Mouse (Mus musculus) layer of hippocampus, adult 18-20 months (tissue): Measurements from ENCODE around the gene Lztfl1. TPM values are rescaled to one million over a fixed set of nuclear protein-coding genes. Genes with fewer than 3 reads are reported as not detected.
"Not testable (repeated sequence)": the region's sequence is repeated elsewhere in the genome, so short reads cannot be mapped to it uniquely, and the experiment has no call there.

Experiments
- DNase-seq, 2 experiments: peaks; one replicate each; pipeline ENCODE4 v3.0.0; 2022; ENCODE audit warnings: low spot score in 2 of 2
- long read RNA-seq: library from polyadenylated mRNA; stranded (forward); transcript quantifications from one replicate; pipeline ENCODE4 v2.0.0, GENCODE M21; 2021
- total RNA-seq, 2 experiments: library from RNA; stranded (reverse); gene quantifications; 2 replicates each; pipeline ENCODE4 v1.2.3; 2021

Lztfl1 gene
- 10 to 100 TPM; 58.2 to 63.0 TPM for total RNA-seq
- long read RNA-seq, full-length matches to known transcripts, result 17 of 29 reads
- long read RNA-seq, partial matches to known transcripts, result 5 of 29 reads
- long read RNA-seq, other reads (novel, unspliced or antisense), result 7 of 29 reads

DNA sequence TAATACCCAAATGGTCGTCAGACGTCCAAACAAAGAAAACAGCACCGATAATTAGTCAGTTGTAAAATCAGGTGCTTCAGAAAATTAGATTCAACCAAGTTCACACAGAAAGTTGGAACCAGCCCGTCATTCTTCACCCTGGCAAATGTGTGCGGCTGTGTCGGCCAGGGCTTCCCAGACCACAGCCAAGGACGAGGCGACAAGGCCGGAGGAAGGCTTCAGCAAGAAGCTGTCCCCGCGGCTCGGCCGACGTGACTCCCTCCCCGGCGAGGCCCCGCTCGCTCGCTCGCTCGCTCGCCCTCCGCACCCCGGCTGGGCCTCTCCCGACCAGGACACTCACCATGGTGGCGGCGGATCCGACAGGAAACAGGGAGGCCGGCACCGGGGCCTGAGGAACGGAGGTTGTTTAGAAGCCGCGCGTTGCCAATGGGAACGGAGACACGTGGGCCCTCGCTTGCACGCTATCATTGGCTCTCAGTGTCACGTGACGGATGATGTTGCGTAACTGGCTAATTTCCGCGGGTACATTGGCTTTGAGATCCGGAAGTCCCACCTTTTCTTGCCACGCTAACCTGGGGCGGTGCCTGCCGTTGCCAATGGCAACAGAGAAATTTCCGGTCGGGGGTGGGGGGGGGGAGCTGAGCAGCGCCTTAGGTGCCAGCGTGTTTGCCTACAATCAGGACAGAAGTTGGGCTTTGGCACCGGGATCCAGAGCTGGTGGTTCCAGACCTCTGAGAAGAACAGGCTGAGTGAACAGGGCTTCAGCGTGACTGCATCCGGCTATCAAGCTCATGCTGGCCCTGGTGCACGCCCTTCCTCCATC, at the start of gene Lztfl1:
Gene Lztfl1 (minus strand): TSS at position 512 of the 823 bp plus-strand sequence.
- DNase-seq, result peak; percentile 93 to 99

DNA sequence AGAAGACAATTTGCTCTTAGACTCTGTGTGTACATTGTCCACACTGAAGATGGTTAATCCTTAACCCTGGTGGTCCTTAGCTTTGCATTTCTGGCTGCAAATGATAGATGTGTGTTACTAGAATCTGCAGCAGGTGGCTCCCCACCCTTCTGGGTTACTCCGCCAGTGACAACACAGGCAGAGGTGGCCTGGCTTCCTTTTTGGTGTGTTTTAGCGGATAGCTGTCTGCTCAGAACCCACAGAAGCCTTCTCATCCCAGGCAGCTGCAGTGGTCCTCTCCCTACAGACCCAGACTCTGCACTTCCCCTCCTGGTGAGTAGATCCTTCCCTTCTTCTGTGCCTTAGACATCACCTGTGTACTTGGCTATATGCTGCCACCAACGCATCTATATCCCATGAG, 49.5 kb upstream of the Lztfl1 start:
- no peak for DNase-seq

DNA sequence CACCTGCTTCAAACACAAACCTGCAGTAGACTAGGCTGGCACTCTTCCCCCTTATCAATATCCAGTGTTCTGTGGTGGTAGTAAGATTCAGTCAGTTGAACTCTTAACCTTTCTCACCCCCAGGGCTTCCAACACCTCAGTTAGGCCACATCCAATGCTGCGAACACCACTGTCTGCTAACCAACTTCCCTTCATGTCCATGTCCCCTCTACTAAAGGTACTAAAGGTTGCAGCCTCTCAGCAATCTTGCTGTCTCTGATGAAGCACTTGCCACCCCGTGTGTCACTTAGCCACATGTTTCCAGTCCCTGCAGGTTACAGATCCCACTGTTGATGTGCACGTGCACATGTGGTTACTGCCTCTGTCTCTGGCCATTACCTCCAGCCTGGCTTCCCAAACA, 46.3 kb upstream of the Lztfl1 start:
- DNase-seq, result no peak

DNA sequence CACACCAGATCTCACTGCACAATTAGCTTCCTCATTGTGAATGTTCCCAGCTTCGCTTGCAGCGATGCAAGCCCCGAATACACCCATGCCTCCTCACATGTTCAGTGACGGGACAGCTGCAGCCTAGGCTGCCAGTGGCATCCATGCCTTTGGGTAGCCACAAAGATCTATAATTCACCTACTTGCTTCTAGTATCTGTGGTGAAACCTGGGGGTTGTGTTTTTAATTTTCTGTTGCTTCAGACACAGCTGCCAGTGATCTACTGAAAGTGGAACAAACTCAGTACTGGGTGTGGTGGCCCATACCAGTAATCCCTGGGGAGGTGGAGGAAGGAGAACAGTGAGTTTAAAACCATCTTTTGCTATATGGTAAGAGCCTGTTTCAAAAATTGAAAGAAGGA, 45.4 kb upstream of the Lztfl1 start:
- DNase-seq, result no peak

DNA sequence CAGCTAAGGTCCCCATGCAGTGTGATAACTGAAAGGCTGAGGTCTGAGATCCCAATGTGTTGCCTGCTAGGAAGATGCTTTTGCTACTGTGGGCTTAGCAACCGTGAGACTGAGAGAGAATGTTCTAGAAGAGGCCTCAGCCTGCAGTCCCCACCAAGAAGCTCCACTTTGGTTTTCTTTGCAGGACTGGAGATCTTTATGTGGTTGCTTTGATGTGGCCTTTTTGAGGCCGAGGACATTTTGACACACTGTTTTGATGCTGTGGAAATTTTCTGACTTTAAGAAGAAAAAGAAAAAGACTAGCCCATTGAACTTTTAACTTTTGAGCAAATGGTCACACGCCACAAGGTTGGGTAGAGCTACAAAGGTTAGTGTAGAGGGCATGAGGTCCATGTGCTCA, 43.3 kb upstream of the Lztfl1 start:
- no peak for DNase-seq

DNA sequence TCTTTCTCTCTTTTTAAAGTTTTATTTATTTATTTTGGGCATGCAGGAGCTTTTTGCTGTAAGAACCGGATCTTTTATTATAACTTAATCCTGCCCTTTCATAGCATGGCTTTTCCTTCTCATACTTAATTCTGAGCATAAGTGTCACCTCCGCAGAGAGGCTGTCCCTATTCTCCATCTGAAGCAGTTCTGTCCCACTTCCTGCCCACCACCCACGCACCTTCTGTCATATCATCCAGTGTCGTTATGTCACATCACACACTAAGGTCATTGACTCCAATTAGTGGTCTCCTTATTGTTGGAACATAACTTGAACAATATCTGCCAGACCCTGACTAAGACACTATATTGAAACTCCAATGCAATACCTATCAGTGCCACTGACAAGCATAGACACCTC, 41.1 kb upstream of the Lztfl1 start:
- no peak for DNase-seq

DNA sequence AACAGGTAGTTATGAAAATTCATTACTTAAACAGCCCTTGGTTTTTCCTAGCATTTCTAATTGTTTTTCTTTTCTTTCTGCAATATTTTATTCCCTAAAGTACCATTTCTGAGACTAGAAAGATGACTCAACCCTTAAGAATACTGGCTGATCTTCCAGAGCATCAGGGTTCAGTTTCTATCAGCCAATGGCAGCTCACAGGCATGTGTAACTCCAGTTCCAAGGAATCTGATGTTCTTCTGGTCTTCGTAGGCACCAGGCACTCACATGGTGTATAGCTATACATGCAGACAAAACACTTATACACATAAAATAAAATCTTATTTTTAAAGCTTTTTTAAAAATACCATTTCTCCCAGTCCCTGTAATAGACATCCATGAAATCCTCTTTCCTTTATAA, 40.7 kb upstream of the Lztfl1 start:
- DNase-seq, result no peak

DNA sequence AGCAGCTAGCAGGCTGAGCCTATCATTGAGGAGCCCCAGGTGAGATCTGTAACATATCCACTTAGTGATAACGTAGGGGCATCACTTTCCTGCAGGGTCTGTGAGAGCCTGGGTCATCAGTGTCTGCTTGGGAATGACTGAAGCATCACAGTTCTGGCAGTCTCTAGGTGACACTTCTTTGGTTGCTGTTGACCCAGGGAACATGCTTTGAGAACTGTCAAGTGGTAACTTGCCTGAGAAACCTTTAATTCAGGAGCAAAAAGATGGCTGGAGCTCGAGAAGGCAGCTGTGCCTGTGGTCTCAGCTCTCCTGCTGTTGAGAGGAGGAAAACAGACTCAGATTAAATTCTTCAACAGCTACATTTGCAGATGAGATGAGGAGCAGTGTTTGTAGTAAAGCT, 39.8 kb upstream of the Lztfl1 start:
- no peak for DNase-seq

DNA sequence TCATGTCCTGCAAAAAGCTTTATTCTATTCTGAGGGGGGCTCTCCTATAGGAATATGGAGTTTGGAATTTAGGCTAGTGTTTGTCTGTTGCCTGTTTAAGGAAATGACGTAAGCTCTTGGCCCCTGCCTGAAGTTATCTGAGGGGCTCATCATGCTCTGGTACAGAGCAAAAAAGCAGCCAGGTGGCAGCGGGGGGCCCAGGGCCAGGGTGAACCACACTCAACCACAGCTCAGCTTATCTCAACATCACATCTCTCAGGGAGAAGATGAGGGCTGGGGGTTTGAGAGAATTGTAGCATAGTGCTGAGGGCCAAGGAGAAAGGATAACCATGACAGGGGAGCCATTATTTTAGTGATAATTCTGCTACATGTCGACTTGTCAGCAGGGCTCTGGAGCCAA, 39.3 kb upstream of the Lztfl1 start:
- no peak for DNase-seq

DNA sequence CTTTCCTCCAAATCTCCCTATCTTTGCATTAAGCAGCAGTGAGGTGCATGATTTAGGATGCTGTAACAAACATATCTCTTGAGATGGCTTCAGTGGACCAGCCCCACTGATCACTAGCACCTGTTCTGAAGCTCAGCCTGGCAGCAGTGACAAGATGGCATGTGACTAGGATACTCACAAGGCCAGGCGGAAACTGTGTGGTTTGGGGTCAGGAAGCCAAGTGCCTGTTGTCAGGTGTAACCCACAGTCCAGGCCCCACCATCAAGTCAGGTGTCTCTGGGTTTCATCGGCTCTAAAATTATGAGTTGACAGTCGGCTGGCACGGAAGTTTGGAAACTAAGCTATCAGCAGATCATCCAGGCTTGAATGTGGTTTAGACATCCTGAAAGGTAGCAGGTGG, 36.8 kb upstream of the Lztfl1 start:
- no peak for DNase-seq

DNA sequence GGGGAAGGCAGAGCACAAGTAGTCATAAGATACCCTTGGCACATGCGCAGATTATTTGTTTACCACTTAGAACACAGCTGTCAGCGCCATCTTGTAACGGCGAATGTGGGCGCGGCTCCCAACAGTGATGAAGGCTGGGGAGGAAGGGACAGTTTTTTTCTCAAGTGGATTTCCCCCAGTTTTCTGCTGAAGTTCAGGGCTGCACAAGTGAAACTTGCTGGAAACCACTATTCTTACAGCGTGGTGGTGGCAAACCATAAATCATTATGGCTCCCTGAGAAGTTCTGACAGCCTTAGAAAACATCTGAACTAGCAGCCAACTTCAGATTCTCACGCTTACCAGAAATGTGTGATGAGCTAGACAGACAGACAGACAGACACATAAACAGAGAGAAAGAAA, 32.2 kb upstream of the Lztfl1 start:
- DNase-seq, result not testable (repeated sequence)

DNA sequence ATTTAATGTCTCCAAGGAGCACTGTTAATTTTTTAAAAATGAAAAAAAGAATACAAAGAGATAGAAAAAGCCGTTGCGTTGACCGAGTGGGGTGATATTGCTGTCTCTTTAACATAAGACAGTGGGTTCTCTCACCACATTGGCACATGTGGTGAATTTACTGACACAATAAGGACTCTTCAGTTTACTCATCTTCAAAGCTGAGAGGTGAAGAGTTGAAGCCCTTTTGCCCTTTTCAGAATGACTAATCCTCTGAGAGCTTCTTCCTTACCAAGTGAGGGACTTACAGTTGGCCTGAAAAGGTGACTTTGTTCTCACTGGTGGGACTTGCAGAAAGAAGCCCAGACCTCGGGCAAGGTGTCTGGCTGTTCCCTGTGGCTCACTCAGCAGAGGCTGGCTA, 23.3 kb upstream of the Lztfl1 start:
- DNase-seq, result no peak

DNA sequence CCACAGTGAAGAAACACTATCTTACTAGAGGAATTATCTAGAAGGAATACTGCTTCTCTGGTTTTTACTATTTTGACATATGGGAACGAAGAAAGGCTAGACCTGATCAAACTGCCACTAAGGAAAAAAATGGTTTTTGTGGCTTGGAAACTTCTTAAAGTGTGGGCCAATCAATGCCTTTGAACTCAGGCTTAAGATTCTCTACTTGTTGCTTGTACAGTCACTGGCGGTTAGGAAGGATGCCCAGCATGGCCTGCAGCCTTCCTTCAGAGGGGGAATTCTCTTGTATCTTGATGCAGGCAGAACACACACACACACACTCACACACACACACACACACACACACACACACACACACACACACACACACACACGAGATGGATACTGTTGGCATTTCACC, 16.6 kb upstream of the Lztfl1 start:
- no peak for DNase-seq

DNA sequence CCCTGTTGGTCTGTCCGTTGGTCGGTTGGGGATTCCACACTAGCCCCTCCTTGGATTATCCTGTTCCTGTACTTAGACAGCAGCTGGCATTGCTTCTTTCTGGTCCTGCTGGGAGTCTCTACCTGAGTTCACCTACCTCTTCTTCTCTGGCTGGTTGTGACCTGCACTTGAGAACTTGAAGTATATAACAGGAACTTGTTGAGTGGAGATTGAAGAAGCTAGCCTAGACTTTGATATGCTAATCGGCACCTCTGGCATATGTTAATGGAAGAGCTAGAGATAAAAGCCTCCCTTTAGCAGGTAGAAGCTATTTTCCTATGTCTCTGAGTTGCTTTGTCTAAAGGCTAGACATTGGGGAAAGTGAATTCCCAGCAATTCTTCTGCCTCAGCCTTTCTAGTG, 13.8 kb upstream of the Lztfl1 start:
- DNase-seq, result no peak

DNA sequence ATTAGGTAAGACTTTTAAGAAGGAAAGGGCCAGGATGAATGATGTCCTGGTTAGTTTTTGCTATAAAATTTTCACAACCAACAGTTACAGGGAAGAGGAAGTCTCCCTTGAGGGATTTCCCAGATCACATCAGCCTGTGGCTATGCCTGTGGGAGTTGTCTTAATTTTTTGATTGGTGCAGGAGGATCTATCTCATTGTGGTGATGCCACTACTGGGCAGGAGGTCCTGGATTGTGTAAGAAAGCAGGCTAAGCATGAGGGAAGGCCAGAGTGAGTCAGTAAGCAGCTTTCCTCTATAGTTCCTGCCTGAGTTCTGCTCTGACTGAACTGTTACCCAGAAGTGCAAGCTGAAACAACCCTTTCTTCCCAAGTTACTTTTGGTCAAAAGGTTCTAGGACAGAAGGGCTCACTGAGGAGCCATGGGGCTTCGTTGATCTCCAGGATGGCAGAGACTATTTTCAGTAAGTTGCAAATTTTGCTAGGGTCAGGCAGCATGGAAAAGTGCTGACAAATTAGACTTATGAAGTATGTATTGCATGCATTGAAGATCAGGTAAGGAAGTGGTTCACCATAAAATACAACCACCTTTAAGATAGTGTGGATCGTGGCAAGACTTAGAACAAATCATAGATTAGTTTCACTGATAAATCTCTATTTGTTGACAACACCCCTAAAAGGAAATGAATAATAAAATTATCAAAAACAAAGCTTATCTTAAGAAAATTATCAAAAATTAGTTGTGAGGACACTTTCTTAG, 5.4 kb upstream of the Lztfl1 start:
- DNase-seq, result no peak

DNA sequence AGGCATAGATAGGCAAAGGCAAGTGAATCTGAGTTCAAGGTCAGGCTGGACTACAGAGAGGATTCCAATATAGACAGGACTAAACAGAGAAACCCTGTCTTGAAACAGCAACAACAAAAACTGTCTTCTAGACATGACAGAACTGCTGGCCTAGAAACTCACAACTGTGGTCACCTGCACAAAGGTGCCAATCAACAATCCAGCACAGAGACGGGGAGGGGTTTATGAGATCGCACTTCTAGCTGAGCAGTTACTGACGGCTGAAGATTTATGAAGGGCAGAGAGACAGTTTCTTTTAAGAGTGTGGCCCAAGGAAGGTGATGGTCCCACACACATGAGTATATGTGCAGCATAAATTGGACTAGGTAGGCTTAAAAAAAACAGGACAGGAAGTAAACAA, 1.2 kb downstream of the Lztfl1 start:
- DNase-seq, result no peak

DNA sequence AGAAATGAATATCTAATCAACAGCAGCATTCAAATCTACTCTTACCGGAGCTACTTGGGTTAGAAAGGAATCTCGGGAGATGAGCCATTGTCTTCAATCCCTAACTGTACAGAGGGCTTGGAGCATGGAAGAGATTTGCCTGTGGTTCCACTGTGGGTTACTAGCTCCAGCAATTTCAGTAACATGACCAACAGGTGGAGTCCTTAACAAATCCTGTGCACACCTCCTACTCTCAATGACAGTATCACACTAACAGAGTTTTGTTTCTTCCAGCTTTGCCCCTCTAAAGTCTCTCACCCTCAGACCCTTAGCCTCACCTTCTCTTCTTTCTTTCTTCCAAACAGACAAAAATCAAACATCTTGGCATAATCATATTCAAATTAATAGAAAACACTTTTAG, 4.4 kb downstream of the Lztfl1 start:
- no peak for DNase-seq

DNA sequence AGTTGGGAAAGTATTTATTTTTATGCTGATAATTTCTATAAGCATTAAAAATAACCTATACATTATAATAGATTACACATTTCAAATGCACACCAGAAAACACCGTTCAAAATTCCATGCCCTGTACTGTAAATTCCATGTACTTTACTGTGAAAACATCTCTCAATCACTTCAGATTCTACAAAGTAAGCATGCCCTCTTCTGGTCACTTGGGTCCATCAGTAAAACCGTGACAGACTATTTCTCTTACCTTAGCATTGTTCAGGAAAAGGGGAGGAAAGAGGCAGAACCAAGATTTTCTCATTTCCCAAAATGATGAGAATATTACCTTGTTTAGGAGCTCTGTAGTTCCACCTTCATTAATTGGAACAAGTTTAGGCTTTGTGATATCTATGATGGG, 8.3 kb downstream of the Lztfl1 start:
- no peak for DNase-seq

DNA sequence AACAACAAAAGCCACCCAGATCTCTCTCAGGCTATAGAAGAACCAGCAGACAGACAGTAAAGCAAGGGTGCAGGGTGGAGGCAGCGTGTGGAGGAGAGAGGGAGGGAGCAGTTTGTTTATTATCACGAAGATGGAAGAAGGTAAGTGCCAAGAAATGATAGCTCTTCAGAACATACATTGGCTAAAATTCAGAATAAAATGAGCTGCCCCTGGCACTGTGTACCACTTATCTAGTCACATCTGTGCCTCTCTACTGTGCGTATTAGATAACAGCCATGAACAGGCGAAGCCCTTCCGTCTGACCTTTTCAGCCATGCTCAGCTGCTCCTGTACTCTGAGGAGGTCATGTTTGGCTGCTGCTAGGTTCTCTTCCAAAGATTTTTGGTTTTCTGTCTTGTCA, 15.7 kb downstream of the Lztfl1 start:
- no peak for DNase-seq

DNA sequence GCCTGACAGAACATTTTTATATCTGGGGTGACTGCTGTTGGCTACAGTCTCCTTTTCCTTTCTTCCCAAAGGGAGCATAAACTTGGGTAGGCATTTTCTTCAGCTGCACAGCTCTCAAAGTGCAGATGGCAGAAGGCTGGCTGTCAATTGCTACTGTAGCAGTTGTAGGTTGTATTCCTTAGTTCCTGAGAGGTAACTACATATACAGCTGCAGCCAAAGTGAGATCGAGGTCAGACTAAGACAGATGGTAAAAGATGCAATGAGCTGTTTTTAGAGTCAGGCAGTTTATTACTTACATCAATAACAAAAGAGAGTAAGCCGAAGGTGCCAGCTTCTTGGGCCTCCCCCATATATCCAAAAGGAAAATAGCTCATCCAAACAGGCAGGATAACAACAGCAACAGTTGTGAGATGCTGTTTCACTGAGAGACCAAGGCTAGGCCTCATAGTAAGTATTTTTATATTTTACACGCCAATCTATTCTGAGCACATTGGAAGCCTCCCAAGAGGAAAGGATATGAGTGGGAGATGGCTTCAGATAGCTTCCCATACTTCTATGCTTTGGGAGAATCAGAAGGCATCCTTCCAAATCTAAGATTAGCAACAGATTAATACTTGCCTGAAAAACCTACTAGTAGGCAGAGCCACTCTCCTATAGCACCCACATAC, 21.7 kb downstream of the Lztfl1 start:
- DNase-seq, result peak; percentile 11 to 53

DNA sequence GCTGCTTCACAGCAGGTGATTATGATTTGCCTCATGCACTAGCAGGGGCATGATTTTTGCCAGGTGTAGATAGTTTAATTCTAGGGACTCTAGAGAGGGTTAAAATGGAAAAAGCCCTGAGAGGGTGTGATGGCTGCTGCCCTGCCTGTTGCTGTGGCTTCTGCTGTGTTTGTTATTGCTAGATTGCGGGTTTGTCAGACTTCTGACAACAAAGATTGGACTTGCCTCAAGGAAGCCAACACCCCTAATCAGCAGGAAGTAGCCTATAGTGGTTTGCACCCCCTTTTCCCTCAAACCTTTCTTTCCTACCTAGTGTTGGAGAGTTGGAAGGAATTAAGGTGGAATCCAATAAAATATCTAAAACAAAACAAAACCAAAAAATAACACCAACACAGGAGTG, 29.3 kb downstream of the Lztfl1 start:
- DNase-seq, result no peak

DNA sequence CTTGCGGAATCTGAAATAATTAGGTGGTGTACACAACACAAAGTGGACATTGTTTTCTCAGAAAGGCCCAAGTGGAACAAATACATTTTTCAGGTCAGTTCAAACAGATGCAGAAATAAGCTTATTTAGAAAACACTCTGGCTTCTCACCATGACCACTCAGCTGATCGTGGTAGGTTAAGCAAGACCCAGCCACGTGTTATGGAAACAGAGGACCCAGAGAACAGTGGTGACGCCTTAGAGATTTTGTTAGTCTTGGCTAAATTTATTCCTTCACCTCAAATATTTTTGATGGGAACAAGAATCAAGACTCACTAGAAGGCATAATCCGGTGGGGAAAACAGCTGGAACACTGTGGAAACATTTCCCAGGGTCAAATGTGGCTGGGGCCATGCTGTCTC, 31.3 kb downstream of the Lztfl1 start:
- no peak for DNase-seq
